Mouse (Mus musculus) limb, embryonic 11.5 days (tissue): ENCODE data around the gene Esam. TPM values are rescaled to one million over a fixed set of nuclear protein-coding genes. Genes with fewer than 3 reads are reported as not detected.

Experiments
- ATAC-seq: fragments of 200-750 bp; cut with Nextera tagmentation; 2 replicates; pipeline ENCODE4 v1.8.0; 2017; ENCODE audit warnings: low read depth; ENCODE audit not compliant: insufficient number of reproducible peaks, low FRiP score, low TSS enrichment
- DNase-seq: peaks from one replicate; pipeline ENCODE4 v3.0.0-alpha.2; 2015; ENCODE audit warnings: low spot score
- H3K27ac ChIP-seq: fragments of 300-500 bp; sonication (generic); replicated peaks from 2 replicates; pipeline ENCODE4 v1.5.1; 2014; ENCODE audit warnings: low read depth, mild to moderate bottlenecking, low read length
- H3K27me3 ChIP-seq: fragments of 300-500 bp; sonication (generic); 2 replicates; pipeline ENCODE4 v1.6.1; 2014; ENCODE audit warnings: mild to moderate bottlenecking, low read length, mixed read lengths; ENCODE audit not compliant: control insufficient read depth, insufficient read depth
- H3K36me3 ChIP-seq: fragments of 300-500 bp; sonication (generic); 2 replicates; pipeline ENCODE4 v1.6.1; 2014; ENCODE audit warnings: mild to moderate bottlenecking, low read length, moderate library complexity, mixed read lengths; ENCODE audit not compliant: control insufficient read depth, insufficient read depth
- H3K4me1 ChIP-seq: fragments of 300-500 bp; sonication (generic); 2 replicates; pipeline ENCODE4 v1.6.1; 2014; ENCODE audit warnings: low read length, mixed read lengths; ENCODE audit not compliant: control insufficient read depth, insufficient read depth
- H3K4me2 ChIP-seq: fragments of 300-500 bp; sonication (generic); 2 replicates; pipeline ENCODE4 v1.6.1; 2014; ENCODE audit warnings: low read depth, mild to moderate bottlenecking, moderate library complexity; ENCODE audit not compliant: severe bottlenecking
- H3K4me3 ChIP-seq: fragments of 300-500 bp; sonication (generic); 2 replicates; pipeline ENCODE4 v1.5.1; 2014; ENCODE audit warnings: low read depth, low read length
- H3K9ac ChIP-seq: fragments of 300-500 bp; sonication (generic); 2 replicates; pipeline ENCODE4 v1.6.1; 2014; ENCODE audit warnings: mild to moderate bottlenecking, low read length
- H3K9me3 ChIP-seq: fragments of 300-500 bp; sonication (generic); 2 replicates; pipeline ENCODE4 v1.6.1; 2016; ENCODE audit warnings: low read length; ENCODE audit not compliant: control insufficient read depth
- WGBS: fragments of 180-500 bp; shearing (Covaris S2); extraction: QIAGEN DNeasy Blood & Tissue Kit; methylation state at CpG from one replicate; pipeline ENCODE4 v1.1.7; 2014; 5-methylcytosine and 5-hydroxymethylcytosine counted together
- polyA plus RNA-seq: library from polyadenylated mRNA; unstranded; fragments of >200 nt; fragmentation: Nextera tagmentation; extraction: Ambion mirVana; gene quantifications from 2 replicates; pipeline ENCODE4 v1.2.1, GENCODE M21; 2014

Gene Esam
- polyA plus RNA-seq, 1 experiment from 2014 or later, result 30.4 TPM

GRCm38 (mm10) chr9:37563805-37564204 lies 35.9 kb downstream of the Esam start:
- ATAC-seq (no peak), DNase-seq (no peak)
- Histone ChIP-seq H3K27ac (no peak overlapping the region), H3K4me3 (no peak overlapping the region), H3K9ac (no peak overlapping the region), H3K36me3 (no peaks in the 10 kb centered on the region), H3K9me3 (no peaks in the 10 kb centered on the region), H3K4me2 (no peak overlapping the region), H3K4me1 (peaks cover 12% of the 10 kb centered on the region; the same call in 1 of the 2 replicates), H3K27me3 (no peaks in the 10 kb centered on the region)
- WGBS, result 58% methylated on average over 1 of the region's 1 CpGs

- H3K27me3 ChIP-seq, result no peaks in the 10 kb centered on the region
- H3K4me1 ChIP-seq, result peaks cover 12% of the 10 kb centered on the region; the same call in 1 of the 2 replicates
- H3K4me2 ChIP-seq, result no peak overlapping the region
- no peak overlapping the region for H3K27ac ChIP-seq
- WGBS, result 84% methylated on average over 2 of the region's 2 CpGs
- no peaks in the 10 kb centered on the region for H3K36me3 ChIP-seq
- DNase-seq, result no peak
- no peaks in the 10 kb centered on the region for H3K9me3 ChIP-seq
- no peak overlapping the region for H3K9ac ChIP-seq
- no peak overlapping the region for H3K4me3 ChIP-seq
- no peak for ATAC-seq
Observed at GRCm38 (mm10) chr9:37567019-37567418, 39.1 kb downstream of the Esam start.

DNA sequence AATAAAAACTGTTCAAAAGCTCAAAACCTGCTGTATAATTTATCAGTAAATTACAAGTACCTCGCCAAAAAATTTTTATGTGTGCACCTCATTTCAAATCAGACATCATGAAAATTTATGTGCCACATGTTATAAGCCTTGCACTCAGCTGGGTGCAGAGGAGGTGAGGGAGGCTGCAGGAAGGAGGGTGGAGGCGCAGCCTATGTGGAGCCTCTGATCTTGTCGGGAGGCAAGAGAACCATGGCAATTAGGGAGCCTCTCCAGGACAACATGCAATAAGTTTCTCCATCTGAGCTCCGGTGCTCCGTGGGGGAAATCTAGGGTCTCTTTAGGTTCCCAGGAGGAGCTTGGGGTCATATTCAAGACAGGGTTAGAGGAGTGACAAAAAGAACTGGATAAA lies 39.6 kb downstream of the Esam start:
- Histone ChIP-seq H3K9ac (no peak overlapping the region), H3K27me3 (no peaks in the 10 kb centered on the region), H3K27ac (no peak overlapping the region), H3K4me1 (peaks cover 12% of the 10 kb centered on the region; the same call in 1 of the 2 replicates), H3K9me3 (no peaks in the 10 kb centered on the region), H3K4me2 (peak overlapping the region; percentile 12; the same call in 1 of the 2 replicates), H3K36me3 (no peaks in the 10 kb centered on the region), H3K4me3 (no peak overlapping the region)
- ATAC-seq, result no peak
- DNase-seq, result peak; percentile 25
- 20% methylated on average over 5 of the region's 5 CpGs for WGBS

DNA sequence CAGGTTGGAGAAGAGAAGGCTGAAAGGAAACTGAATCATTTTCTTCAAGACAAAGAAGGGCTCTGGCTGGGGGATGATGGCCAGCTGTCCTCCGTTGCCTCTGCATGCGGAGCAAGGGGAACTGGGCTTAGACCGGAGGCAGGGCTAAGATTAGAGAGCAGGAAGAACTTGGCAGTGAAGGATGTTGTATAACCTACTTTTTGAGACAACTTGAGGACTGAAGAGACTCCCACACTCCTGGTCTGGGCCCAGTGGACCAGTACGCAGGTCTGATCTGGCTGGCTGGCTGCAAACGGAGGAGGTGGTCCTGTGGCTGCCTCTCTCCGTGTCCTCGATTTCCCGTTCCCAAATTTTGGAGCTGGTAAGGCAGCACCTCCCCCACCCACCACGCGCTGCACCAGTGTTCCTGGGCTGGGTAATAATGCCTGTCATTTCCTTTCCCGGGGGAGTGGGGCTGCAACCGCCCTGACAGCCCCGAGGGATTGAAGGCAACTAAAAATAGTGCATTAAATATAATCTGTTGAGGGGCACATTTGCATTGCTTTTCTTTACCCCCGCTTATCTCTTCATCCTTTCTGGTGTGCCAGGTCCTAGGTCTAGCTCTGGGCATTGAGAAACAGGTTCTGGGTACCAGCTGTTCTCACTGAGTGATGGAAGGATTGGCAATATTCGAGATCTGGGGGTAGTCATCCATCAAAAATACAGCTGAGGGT lies 40.2 kb downstream of the Esam start:
- DNase-seq (peak; percentile 39), ATAC-seq (no peak)
- H3K4me1 ChIP-seq, result peaks cover 12% of the 10 kb centered on the region; the same call in 1 of the 2 replicates
- WGBS, result 22% methylated on average over 15 of the region's 15 CpGs
- no peaks in the 10 kb centered on the region for H3K36me3 ChIP-seq
- H3K9me3 ChIP-seq, result no peaks in the 10 kb centered on the region
- H3K9ac ChIP-seq, result no peak overlapping the region
- H3K4me2 ChIP-seq, result peak overlapping the region; percentile 12; the same call in 1 of the 2 replicates
- H3K27me3 ChIP-seq, result no peaks in the 10 kb centered on the region
- no peak overlapping the region for H3K4me3 ChIP-seq
- no peak overlapping the region for H3K27ac ChIP-seq

GRCm38 (mm10) chr9:37568605-37569214 lies 40.8 kb downstream of the Esam start:
- Histone ChIP-seq H3K9ac (no peak overlapping the region), H3K36me3 (no peaks in the 10 kb centered on the region), H3K27me3 (no peaks in the 10 kb centered on the region), H3K9me3 (no peaks in the 10 kb centered on the region), H3K27ac (no peak overlapping the region), H3K4me3 (no peak overlapping the region), H3K4me1 (peaks cover 12% of the 10 kb centered on the region; the same call in 1 of the 2 replicates), H3K4me2 (no peak overlapping the region)
- 48% methylated on average over 4 of the region's 4 CpGs for WGBS
- ATAC-seq (no peak), DNase-seq (no peak)

DNA sequence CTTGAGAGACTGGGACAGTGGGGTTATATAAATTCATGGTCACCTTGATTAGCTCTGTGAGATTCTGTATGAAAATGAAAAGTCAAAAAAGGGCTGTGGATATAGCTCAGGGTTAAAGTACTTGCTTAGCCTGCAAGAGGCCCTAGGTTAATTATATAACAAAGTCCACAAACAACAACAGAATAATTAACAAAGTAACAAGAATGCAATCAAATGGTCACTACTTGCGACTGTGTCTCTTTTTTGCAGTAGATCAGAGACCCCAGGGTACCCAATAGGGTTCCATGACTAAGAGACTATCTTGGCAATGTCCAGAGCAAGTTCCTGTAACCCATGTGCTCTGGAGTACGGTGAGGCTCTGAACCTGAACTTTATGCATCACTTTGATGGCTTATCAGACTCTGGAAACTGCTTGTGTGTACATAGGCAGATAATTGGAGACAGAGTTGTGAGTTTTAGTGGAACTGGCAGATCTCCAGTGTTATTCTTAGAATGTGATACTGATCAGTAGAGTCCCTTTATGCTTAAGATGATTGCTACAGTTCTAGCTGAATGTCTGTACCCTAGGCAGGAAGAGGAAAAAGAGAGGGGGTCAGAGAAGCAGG lies 41.5 kb downstream of the Esam start:
- Histone ChIP-seq H3K36me3 (no peaks in the 10 kb centered on the region), H3K9me3 (no peaks in the 10 kb centered on the region), H3K4me3 (no peak overlapping the region), H3K4me2 (no peak overlapping the region), H3K9ac (no peak overlapping the region), H3K4me1 (peaks cover 12% of the 10 kb centered on the region; the same call in 1 of the 2 replicates), H3K27me3 (no peaks in the 10 kb centered on the region), H3K27ac (no peak overlapping the region)
- DNase-seq, result no peak
- no peak for ATAC-seq
- 72% methylated on average over 2 of the region's 2 CpGs for WGBS

DNA sequence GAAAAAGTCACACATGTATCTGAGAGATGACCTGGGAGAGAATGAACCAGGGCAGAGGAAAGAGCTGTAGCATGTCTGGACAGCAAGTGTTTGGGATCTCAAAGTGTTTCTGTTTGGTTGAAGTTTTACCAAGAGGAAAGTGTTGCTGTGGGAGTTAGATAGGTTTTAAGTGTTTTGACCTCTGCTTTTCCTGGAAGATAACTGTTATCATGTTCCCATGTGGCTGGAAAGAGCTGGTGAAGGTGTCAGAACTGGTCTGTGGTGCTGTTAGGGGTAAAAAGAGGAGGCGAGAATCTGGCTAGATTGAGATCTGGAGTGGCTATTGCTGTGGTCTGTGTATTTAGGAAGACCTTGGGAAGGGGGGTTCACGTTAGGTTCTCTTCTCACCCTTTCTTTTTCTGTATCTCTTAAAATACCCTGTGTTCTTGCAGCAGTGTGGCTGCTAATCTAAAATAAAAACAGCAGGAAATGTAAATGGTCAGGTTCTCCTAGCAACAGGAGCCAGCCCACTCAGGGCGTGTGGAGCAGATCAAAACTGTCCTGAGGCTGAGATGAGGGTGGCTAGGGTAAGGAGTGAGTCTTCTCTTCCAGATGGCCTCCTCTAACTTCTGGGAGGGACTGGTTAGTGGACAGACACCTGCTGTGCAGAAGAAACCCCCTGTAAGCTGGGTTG lies 44.5 kb downstream of the Esam start:
- Histone ChIP-seq H3K4me3 (no peak overlapping the region), H3K27me3 (no peaks in the 10 kb centered on the region), H3K27ac (no peak overlapping the region), H3K9me3 (no peaks in the 10 kb centered on the region), H3K9ac (no peak overlapping the region), H3K36me3 (no peaks in the 10 kb centered on the region), H3K4me2 (no peak overlapping the region), H3K4me1 (peaks cover 15% of the 10 kb centered on the region; the same call in 1 of the 2 replicates)
- DNase-seq, result no peak
- ATAC-seq, result no peak
- 62% methylated on average over 3 of the region's 3 CpGs for WGBS

DNA sequence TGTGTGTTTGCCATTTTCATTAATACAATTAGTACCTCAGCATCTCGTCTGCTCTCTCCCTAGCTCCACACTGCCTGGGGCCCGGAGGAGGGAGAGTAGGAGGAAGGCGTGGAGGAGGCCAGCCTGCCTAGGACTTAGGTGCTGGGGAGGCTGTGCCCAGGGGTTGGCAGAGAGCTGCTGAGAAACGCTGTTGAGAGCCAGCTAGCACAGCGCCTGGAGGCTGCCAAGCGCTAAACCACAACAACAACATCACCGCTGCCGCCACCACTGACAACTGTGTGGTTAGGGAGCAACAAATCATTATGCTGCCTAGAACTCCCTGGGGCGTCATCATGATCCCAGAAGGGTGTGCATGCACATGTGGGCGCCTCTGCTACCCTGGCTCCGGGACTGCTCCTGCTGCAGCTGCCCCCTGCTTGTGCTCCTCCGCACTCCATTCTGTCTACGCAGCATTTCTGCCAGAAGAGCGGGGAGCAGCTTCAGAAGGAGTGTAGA lies 48.6 kb downstream of the Esam start:
- 24% methylated on average over 14 of the region's 14 CpGs for WGBS
- Histone ChIP-seq H3K27me3 (no peaks in the 10 kb centered on the region), H3K4me1 (peaks cover 4% of the 10 kb centered on the region; the same call in 1 of the 2 replicates), H3K4me2 (peak overlapping the region; percentile 29; the same call in 1 of the 2 replicates), H3K9me3 (no peaks in the 10 kb centered on the region), H3K27ac (no peak overlapping the region), H3K9ac (peak overlapping the region; percentile 27), H3K36me3 (no peaks in the 10 kb centered on the region), H3K4me3 (no peak overlapping the region)
- no peak for ATAC-seq
- peak; percentile 38 for DNase-seq
